Mouse (Mus musculus) olfactory bulb, adult 2 months (tissue): ENCODE results near the gene Smbd1.

ENCODE experiments used
- CTCF ChIP-seq: fragments of 200-500 bp; IDR thresholded peaks from 2 replicates; pipeline ENCODE4 v1.5.1; 2012; ENCODE audit warnings: low read depth, mild to moderate bottlenecking, low read length, moderate library complexity; ENCODE audit not compliant: insufficient read depth
- POLR2A ChIP-seq: fragments of 200-500 bp; IDR thresholded peaks from 2 replicates; pipeline ENCODE4 v1.6.1; 2012; ENCODE audit warnings: mild to moderate bottlenecking, low read depth, low read length, moderate library complexity; ENCODE audit not compliant: insufficient read depth

DNA sequence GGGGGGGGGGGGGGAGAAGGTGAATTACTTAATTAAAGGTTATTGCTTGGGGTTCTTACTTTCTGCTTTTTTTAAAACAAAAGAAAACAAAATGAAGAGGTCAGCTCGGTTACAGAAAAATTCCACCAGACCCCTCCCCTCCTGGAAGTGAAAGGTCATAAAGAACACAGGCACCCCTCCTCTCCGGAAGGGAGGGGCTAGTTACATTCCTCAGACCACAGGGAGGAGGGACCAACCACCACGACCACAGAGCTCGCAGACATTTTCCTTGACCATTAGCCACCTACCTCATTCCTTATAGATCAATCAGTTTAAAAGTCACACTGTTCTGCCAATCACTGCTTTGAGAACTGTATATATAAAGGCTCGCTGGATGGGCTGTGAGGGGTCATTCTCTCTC is 6.4 kb downstream of the Smbd1 start:
- TF ChIP-seq POLR2A (no peak), CTCF (no peak)
